Comparison of ENCODE assay signal across 11 mouse cellular contexts in genomic region chrX:161635678-161636077, GRCm38 (mm10).
A peak's percentile ranks its signal among the peaks of the same experiment; 100 is the strongest.
DNase-seq lines count a peak whose midpoint lies in the region; ATAC-seq and TF ChIP-seq lines count a peak whose summit lies in the region.
"Had no signal": no experiment of that assay in that cellular context is flagged by ENCODE, and none has a peak within 500 bp of the region (broad histone marks: within the 10 kb centered on the region; RNA-seq: fewer than 3 reads in every experiment).

No protein-coding gene starts in this region.

- WGBS in heart, embryonic 10.5 days: 32% methylated on average over 9 of the region's 9 CpGs
- 31% methylated on average over 9 of the region's 9 CpGs for WGBS in heart, embryonic 13.5 days
- 65% methylated on average over 9 of the region's 9 CpGs for WGBS in midbrain, embryonic 15.5 days

- peak overlapping the region; percentile 40 for H3K4me2 ChIP-seq in heart, embryonic 13.5 days
- no peak overlapping the region for H3K4me2 ChIP-seq in midbrain, embryonic 15.5 days
- H3K4me2 ChIP-seq: forebrain, embryonic 12.5 days had no signal

- no peaks in the 10 kb centered on the region for H3K36me3 ChIP-seq in heart, embryonic 10.5 days
- no peaks in the 10 kb centered on the region for H3K36me3 ChIP-seq in heart, embryonic 13.5 days
- H3K36me3 ChIP-seq in midbrain, embryonic 15.5 days (replicated peaks): no peaks in the 10 kb centered on the region
- H3K36me3 ChIP-seq: forebrain, embryonic 12.5 days had no signal

- H3K4me3 ChIP-seq in heart, embryonic 10.5 days: no peak overlapping the region
- no peak overlapping the region for H3K4me3 ChIP-seq in left cerebral cortex, adult 2 months
- no peak overlapping the region for H3K4me3 ChIP-seq in heart, embryonic 13.5 days
- no peak overlapping the region for H3K4me3 ChIP-seq in midbrain, embryonic 15.5 days
- H3K4me3 ChIP-seq: forebrain, embryonic 12.5 days had no signal

- TF ChIP-seq CTCF in left cerebral cortex, adult 2 months (IDR thresholded peaks at IDR 0.05): no peak

- no peaks in the 10 kb centered on the region for H3K4me1 ChIP-seq in heart, embryonic 10.5 days
- H3K4me1 ChIP-seq in heart, embryonic 13.5 days: no peaks in the 10 kb centered on the region
- H3K4me1 ChIP-seq in midbrain, embryonic 15.5 days: no peaks in the 10 kb centered on the region
- H3K4me1 ChIP-seq: forebrain, embryonic 12.5 days had no signal

- intact Hi-C loops in left cerebral cortex, adult 2 months (cut with DNase I): loop anchor here (10.0 kb wide), 1 partner anchor 221 kb away; no protein-coding TSS in a partner anchor

- no peak for ATAC-seq in heart, embryonic 13.5 days (ENCODE audit: extremely low read depth, insufficient number of reproducible peaks, low FRiP score, low TSS enrichment)
- ATAC-seq in midbrain, embryonic 15.5 days (replicated peaks): no peak

- DNase-seq in heart, adult 18-20 months: peak; percentile 12 to 14
- no peak for DNase-seq in heart, embryonic 10.5 days (ENCODE audit: low spot score)
- DNase-seq in left cerebral cortex, adult 2 months (ENCODE audit: extremely low spot score in 1 of 2, low spot score in 2 of 2): peak; percentile 9 to 11
- no peak for DNase-seq in left cerebral cortex, adult 11 months (ENCODE audit: low spot score)
- peak; percentile 71 for DNase-seq in brain, adult 2 months (ENCODE audit: low read depth, low spot score)
- no peak for DNase-seq in embryo, embryonic 9.5 days (ENCODE audit: extremely low spot score)
- DNase-seq: cerebellum, postnatal 36 days had no signal

- H3K27me3 ChIP-seq in heart, embryonic 10.5 days (ENCODE audit: insufficient read depth, poor library complexity, severe bottlenecking): no peaks in the 10 kb centered on the region
- no peaks in the 10 kb centered on the region for H3K27me3 ChIP-seq in heart, embryonic 13.5 days (replicated peaks)
- H3K27me3 ChIP-seq in midbrain, embryonic 15.5 days (replicated peaks): 0 out of 2 replicates have a peak, but pooled peaks cover 5% of the 10 kb centered on the region

- no peaks in the 10 kb centered on the region for H3K9me3 ChIP-seq in heart, embryonic 10.5 days
- no peaks in the 10 kb centered on the region for H3K9me3 ChIP-seq in heart, embryonic 13.5 days
- H3K9me3 ChIP-seq in midbrain, embryonic 15.5 days: no peaks in the 10 kb centered on the region
- H3K9me3 ChIP-seq: forebrain, embryonic 12.5 days had no signal

- H3K27ac ChIP-seq in heart, embryonic 10.5 days: no peak overlapping the region
- peak overlapping the region; percentile 34; the same call in 1 of the 2 replicates for H3K27ac ChIP-seq in left cerebral cortex, adult 2 months
- no peak overlapping the region for H3K27ac ChIP-seq in heart, embryonic 13.5 days (replicated peaks)
- H3K27ac ChIP-seq in midbrain, embryonic 15.5 days: no peak overlapping the region
- H3K27ac ChIP-seq: forebrain, embryonic 12.5 days; liver, embryonic 14.5 days had no signal

- no peak overlapping the region for H3K9ac ChIP-seq in heart, embryonic 13.5 days
- H3K9ac ChIP-seq in midbrain, embryonic 15.5 days: no peak overlapping the region
- H3K9ac ChIP-seq: forebrain, embryonic 12.5 days; liver, embryonic 14.5 days had no signal

Comparison
In these comparisons a context has a peak if more than half of its experiments do, and no peak if none do; other contexts are left out.
1. DNase-seq: peak in heart, adult 18-20 months (2 of 2), left cerebral cortex, adult 2 months (2 of 2) and brain, adult 2 months (single experiment); none in heart, embryonic 10.5 days (single experiment), left cerebral cortex, adult 11 months (single experiment) and embryo, embryonic 9.5 days (single experiment).